Mouse (Mus musculus) thymus, adult 2 months (tissue): ENCODE data around the gene Ptn.

ENCODE experiments used
- CTCF ChIP-seq: fragments of 200-500 bp; IDR thresholded peaks from 2 replicates; pipeline ENCODE4 v1.5.1; 2012; ENCODE audit warnings: mild to moderate bottlenecking, control low read depth, low read length, moderate library complexity, borderline replicate concordance; ENCODE audit not compliant: control insufficient read depth, poor library complexity, insufficient read depth; ENCODE audit errors: extremely low read depth
- POLR2A ChIP-seq: fragments of 200-500 bp; IDR thresholded peaks from 2 replicates; pipeline ENCODE4 v1.6.1; 2012; ENCODE audit warnings: mild to moderate bottlenecking, low read length, control low read depth, moderate library complexity; ENCODE audit not compliant: control insufficient read depth, poor library complexity, insufficient read depth; ENCODE audit errors: extremely low read depth

GRCm38 (mm10) chr6:36841174-36841573 is 31.2 kb upstream of the Ptn start:
- no peak for TF ChIP-seq CTCF
- no peak for TF ChIP-seq POLR2A
